Mouse (Mus musculus) liver, adult 10 weeks (tissue): ENCODE measurements around the gene Prmt1. TPM values are rescaled to one million over a fixed set of nuclear protein-coding genes. Genes with fewer than 3 reads are reported as not detected.

ENCODE experiments used
- polyA plus RNA-seq: library from polyadenylated mRNA; stranded (reverse); fragments of 350-450 nt; fragmentation: Illumina TruSeq; extraction: RNeasy Lipid Tissue Mini Kit (QIAGEN cat#74804); gene quantifications from one replicate; pipeline ENCODE4 v1.2.3, GENCODE M21; 2014; ENCODE audit warnings: low read depth, low replicate concordance

The Prmt1 gene
- 4.2 TPM for polyA plus RNA-seq

DNA sequence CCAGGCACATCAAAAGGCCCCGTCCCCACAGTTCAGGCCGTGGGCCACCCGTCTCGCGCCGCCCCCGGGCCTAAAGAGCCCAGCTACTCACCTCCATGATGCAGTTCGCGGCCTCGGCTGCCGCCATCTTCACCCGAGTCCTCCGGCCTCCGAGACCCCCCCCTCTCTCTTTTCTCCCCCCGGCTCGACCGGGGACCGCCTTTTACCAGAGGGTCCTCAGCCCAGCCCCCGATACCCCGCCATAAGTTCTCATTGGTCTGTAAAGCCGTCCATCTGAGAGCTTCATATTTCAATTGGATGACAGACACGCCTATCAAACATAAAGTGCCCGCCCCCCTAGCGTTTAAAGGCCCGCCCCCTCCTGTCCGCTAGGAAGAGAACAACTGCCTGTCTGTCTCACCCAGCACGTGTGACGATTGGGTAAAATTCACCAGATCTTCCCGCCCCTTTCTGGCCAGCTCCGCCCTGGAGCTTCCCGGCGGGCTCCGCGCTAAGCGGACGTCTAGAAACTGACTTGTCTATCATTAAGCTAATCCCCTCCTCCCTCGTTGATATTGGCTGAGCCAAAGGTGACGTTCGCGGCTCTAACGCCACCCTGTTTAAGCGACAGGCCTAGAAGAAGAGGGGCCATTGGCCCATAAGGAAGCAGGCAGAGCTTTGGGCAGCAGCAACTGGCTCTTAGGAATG, at the start of gene Prmt1:
Gene Prmt1 (minus strand): TSS at position 377 of the 687 bp plus-strand sequence.

DNA sequence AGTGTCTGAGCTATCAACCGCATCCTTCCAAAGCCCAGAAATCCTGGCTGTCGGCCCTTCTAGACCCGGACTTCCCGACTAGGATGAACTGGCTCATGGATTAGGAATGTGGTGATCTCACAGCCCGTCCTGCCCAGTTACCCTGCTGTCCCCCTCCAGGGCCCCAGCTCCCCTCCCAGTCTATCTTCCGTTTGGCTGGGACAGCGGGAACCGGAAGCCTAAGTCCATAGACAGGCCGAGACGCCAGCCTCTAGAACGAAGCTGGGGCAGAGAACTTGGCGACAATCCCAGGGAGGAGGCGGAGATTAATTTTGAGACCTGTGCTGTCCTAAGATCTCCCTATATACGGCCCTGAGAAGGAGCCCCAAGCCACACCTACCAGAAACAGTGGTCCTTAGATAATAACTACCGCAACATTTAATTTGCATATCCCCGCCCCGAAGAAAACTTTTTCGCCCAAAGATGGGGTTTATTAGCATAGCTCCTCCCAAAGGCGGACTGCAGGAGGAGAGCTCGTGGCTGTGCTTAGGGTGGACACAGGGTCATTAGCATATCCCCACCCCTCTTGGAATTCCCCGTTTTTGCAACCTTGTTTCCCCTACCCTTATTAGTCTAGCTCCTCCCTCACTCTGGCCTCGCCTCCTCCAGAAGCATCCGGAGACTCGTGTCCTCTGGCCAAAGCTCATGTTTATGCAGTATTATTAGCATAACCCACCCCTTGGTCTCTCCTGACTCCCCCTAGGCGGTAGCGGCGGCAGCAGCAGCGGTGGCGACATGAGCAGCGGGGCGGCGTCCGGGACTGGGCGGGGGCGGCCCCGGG, 31.1 kb upstream of the Prmt1 start, which contains the start of gene Rras:
Gene Rras (plus strand): TSS at position 720 of the 820 bp plus-strand sequence.

DNA sequence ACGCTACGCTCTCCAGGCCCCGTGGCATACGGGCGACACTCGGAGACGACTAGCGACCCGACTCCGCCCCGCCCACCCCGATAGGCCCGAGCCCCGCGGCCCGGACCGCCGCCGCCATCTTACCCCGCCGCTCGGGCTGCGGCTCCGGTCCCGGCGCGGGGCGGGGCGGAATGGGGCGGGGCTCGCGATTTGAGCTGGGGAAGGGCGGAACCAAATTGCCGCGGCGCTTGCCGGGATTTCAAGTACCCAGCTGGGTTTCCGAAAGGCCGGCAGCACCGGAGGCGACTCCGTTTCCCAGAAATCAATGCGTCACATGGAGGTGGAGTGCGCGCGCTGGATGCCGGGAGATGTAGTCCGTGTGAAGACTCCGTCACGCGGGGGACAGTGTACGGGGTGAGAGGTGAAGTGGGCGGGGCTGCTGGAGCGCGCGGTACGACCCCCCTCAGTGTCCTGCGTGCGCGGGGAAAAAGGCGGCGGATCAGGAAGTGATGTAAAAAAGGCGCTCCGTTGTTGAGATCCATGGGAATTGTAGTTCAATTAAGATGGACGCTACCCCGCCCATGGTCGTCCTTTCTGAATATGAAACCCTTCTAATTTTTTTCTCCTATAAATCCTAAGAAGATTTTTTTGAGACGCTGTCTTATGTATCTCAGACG, 29.7 kb upstream of the Prmt1 start, which contains the start of gene Scaf1:
Gene Scaf1 (minus strand): TSS at position 407 of the 656 bp plus-strand sequence.

DNA sequence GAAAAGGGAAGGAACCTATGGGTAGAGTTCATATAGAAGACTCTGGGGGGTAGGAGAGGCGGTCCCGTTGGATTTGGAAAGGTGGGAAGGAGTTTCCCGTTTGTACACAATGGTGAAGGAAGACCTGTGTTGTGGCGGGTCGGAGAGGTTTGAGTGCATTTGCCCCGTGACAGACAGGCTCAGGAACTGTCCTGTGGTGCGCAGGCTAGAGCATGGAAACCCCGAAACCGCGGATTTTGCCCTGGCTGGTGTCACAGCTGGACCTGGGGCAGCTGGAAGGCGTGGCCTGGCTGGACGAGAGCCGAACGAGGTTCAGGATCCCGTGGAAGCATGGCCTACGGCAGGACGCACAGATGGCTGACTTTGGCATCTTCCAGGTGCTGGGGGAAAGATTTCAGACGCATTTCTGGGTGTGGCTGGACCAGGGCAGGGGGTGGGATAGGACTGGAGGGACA, 12.2 kb upstream of the Prmt1 start, which contains the start of gene Bcl2l12:
Gene Bcl2l12 (minus strand): TSS at position 212 of the 455 bp plus-strand sequence.

DNA sequence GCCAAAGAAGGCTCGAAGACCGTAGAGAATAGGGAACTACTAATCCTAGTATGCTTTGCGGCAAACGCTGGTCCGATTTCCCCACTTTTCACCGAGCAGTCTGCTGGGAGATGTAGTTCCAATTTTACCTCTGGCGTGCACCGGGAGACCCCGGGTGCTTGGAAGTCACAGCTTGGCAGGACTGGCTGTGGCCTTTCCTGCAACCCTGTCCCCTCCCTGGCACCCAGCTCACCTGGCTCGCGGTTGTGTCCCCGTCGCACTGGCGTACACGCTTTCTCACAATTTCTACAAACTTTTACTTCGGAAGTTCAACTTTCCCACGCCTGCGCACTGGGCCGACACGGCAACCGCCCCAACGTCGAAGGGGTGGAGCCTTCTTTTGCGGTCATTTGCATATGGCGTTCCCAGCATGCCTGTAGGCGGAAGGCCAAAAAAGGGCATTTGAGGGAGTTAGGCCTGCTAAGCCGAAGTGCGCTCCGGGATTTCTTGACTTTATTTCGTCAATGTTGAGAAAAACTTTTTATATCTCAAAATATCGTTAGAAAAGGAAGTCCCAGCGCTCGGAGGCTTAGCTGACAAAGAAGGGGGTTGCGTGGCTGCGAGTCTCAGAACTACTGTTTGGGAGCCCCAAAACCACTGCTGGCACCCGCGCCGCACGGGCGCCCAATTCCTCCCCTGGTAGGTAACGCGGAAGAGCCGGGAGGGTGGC, 11.0 kb upstream of the Prmt1 start, which contains the start of gene Irf3:
Gene Irf3 (plus strand): TSS at position 418 of the 709 bp plus-strand sequence.

DNA sequence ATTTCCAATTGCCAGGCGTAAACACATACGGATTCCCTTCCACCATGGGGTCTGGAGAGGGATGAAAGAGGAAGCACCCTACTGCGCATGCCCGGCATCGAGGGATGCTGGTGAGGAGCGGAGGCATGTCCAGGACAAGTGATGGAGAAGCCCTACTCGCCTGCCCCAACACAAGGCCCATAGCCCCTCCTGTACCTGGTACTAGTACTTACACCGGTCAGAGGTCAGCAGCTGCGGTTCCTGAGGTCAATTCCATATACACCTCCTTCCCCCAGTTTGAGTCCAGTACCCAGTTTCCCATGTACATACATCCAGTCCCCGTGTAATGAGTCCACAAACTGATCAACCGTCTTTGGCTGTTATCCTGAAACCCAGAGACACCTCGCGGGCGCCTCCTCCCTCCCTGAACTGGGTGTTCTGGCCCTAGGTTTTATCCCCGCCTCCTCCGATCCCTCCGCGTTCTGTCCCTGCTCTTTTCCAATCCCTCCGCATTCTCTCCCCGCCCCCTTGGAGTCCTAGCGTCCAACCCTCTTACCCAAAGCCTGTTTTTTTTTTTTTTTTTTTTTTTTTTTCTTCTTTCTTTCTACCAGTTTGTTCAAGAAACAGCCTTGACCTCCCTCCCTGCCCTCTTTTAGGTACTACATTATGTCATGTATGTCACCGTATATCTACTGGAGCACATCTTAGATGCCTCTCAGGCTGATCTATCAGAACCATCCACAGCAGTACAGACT, 11.8 kb downstream of the Prmt1 start, which contains the start of gene Cpt1c:
Gene Cpt1c (minus strand): TSS at position 469 of the 734 bp plus-strand sequence.

DNA sequence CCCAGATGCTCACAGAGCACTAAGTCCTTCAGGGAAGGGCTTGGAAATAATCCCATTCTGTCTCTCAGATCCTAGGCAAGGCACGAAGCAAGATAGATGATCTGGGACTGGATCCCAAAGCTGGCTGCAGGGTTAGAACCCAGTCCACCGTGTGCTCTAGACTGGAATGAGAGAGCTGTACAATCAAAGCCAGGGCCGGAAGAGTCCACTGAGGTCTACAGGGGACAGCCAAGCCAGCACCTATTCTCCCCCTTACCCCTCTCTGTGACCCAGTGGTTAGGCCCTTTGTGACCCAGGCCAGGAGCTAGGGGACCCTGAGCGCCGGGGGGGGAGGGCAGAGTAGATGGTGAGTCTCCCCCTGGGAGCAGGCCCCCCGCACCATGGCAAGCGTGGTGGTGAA, 43.5 kb downstream of the Prmt1 start, which contains the start of gene Tsks:
Gene Tsks (plus strand): TSS at position 301 of the 400 bp plus-strand sequence.

DNA sequence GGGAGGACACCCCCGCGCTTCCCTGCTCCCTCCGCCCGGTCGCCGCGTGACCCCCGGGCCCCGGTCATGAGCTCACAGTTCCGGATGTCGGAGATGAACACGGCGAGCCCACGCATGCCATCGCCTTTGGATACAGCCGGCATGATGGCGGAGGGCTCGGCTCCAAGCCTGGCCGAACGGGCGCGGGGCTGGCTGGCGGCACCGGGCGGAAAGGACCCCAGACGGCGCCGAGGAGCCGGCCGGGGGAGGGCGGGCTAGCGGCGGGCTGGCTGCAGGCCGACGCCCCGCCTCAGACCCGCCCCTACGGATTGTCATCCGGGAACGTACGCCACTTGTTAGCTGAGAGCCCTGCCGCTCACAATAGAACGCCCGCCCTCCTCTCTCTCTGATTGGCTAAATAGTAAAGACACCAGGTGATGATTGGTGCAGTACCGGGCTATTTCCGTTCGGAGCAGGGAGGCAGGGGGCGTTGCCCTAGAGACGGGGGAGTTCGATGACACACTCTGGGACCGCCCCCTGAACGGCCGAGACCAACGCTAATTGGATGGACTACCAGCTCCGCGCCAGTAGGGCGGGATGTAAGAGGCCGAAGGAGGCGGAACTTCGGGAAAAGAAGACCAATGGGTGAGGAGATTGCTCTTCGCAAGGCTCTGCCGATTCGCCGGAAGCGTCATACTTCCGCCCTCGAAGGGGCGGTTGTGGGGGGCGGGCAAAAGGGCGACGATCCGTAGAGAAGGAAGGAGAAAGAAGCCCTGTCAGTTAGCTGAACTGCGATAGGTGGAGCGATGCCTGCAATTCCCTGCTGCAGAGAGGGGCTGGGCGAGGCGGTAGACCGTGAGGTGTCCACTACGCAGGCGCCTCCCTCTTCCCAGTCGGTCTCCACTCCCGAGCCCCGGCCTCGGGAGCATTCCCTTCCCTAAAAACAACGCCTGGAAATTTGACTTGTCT, 56.9 kb downstream of the Prmt1 start, which contains the start of gene Ap2a1:
Gene Ap2a1 (minus strand): TSS at position 293 of the 948 bp plus-strand sequence.

Other genes starting within 250 kb of the Prmt1 start
- gene Vrk3, start 238.2 kb downstream of the Prmt1 start, polyA plus RNA-seq = 6.2 TPM
- gene Zfp473, start 235.5 kb downstream of the Prmt1 start, polyA plus RNA-seq = not detected
- 1.1 TPM for gene Nup62, start 170.5 kb downstream of the Prmt1 start, polyA plus RNA-seq
- not detected for gene Il4i1, start 170.2 kb downstream of the Prmt1 start, polyA plus RNA-seq
- gene Atf5, start 169.9 kb downstream of the Prmt1 start, polyA plus RNA-seq = 47.9 TPM
- 2.2 TPM for gene Akt1s1, start 137.6 kb downstream of the Prmt1 start, polyA plus RNA-seq
- gene Tbc1d17, start 137.5 kb downstream of the Prmt1 start, polyA plus RNA-seq = 1.3 TPM
- gene Pnkp, start 129.4 kb downstream of the Prmt1 start, polyA plus RNA-seq = 1.4 TPM
- 0.95 TPM for gene Ptov1, start 116.8 kb downstream of the Prmt1 start, polyA plus RNA-seq
- 1.1 TPM for gene Med25, start 93.9 kb downstream of the Prmt1 start, polyA plus RNA-seq
- gene Fuz, start 90.5 kb downstream of the Prmt1 start, polyA plus RNA-seq = 1.4 TPM
- gene Ap2a1, start 57.1 kb downstream of the Prmt1 start, polyA plus RNA-seq = 9.2 TPM
- gene Tsks, start 43.4 kb downstream of the Prmt1 start, polyA plus RNA-seq = not detected
- gene Cpt1c, start 11.7 kb downstream of the Prmt1 start, polyA plus RNA-seq = not detected
- gene Irf3, start 11.1 kb upstream of the Prmt1 start, polyA plus RNA-seq = 21.4 TPM
- gene Bcl2l12, start 12.1 kb upstream of the Prmt1 start, polyA plus RNA-seq = 0.66 TPM
- 1.3 TPM for gene Scaf1, start 29.8 kb upstream of the Prmt1 start, polyA plus RNA-seq
- 3.7 TPM for gene Rras, start 31.4 kb upstream of the Prmt1 start, polyA plus RNA-seq
- 0.11 TPM for gene Prr12, start 66.3 kb upstream of the Prmt1 start, polyA plus RNA-seq
- 3.2 TPM for gene Nosip, start 75.9 kb upstream of the Prmt1 start, polyA plus RNA-seq
- 2.3 TPM for gene Prrg2, start 76.1 kb upstream of the Prmt1 start, polyA plus RNA-seq
- not detected for gene Rcn3, start 105.7 kb upstream of the Prmt1 start, polyA plus RNA-seq
- 33.3 TPM for gene Fcgrt, start 117.3 kb upstream of the Prmt1 start, polyA plus RNA-seq
- gene Rps11, start 137.9 kb upstream of the Prmt1 start, polyA plus RNA-seq = 172 TPM
- gene Rpl13a, start 142.2 kb upstream of the Prmt1 start, polyA plus RNA-seq = 253 TPM
- gene Gm45713, start 149.7 kb upstream of the Prmt1 start, polyA plus RNA-seq = not detected
- gene Flt3l, start 149.9 kb upstream of the Prmt1 start, polyA plus RNA-seq = 5.4 TPM
- gene Pih1d1, start 167.7 kb upstream of the Prmt1 start, polyA plus RNA-seq = 3.9 TPM
- gene Aldh16a1, start 168.0 kb upstream of the Prmt1 start, polyA plus RNA-seq = 5.2 TPM
- gene Slc17a7, start 177.4 kb upstream of the Prmt1 start, polyA plus RNA-seq = not detected
- gene Gfy, start 193.0 kb upstream of the Prmt1 start, polyA plus RNA-seq = not detected
- gene Pth2, start 194.4 kb upstream of the Prmt1 start, polyA plus RNA-seq = not detected
- not detected for gene Ccdc155, start 218.3 kb upstream of the Prmt1 start, polyA plus RNA-seq
- not detected for gene Dkkl1, start 225.6 kb upstream of the Prmt1 start, polyA plus RNA-seq
- gene Tead2, start 229.2 kb upstream of the Prmt1 start, polyA plus RNA-seq = 0.19 TPM